In genomic region chr17:15459761-15460160, GRCm38 (mm10) we compare ENCODE assay signal across 15 mouse cellular contexts.
"Had no signal": no experiment of that assay in that cellular context is flagged by ENCODE, and none has a peak within 500 bp of the region (broad histone marks: within the 10 kb centered on the region; RNA-seq: fewer than 3 reads in every experiment).

No protein-coding gene starts in this region.

- H3K36me3 ChIP-seq: midbrain, embryonic 12.5 days; stomach, embryonic 15.5 days had no signal

- H3K4me2 ChIP-seq: limb, embryonic 13.5 days; midbrain, embryonic 12.5 days; neural tube, embryonic 12.5 days; stomach, embryonic 15.5 days had no signal

- H3K4me3 ChIP-seq: limb, embryonic 13.5 days; midbrain, embryonic 12.5 days; myocyte; neural tube, embryonic 12.5 days; stomach, embryonic 15.5 days had no signal

- H3K9me3 ChIP-seq: limb, embryonic 13.5 days; midbrain, embryonic 12.5 days; neural tube, embryonic 12.5 days; stomach, embryonic 15.5 days had no signal

- H3K27ac ChIP-seq: kidney, postnatal 0 days; limb, embryonic 13.5 days; liver, embryonic 14.5 days; midbrain, embryonic 12.5 days; neural tube, embryonic 12.5 days; stomach, embryonic 15.5 days had no signal

- H3K9ac ChIP-seq: limb, embryonic 13.5 days; liver, embryonic 14.5 days; midbrain, embryonic 12.5 days; neural tube, embryonic 12.5 days; stomach, embryonic 15.5 days had no signal

- DNase-seq: kidney, adult 9 months; kidney, postnatal 36 days; layer of hippocampus, adult 9-11 months; layer of hippocampus, postnatal 36 days; lung, adult 18-20 months; retina, postnatal 1 day; right cerebral cortex, postnatal 4 days; thymus, postnatal 36 days had no signal

- H3K27me3 ChIP-seq: limb, embryonic 13.5 days; midbrain, embryonic 12.5 days; neural tube, embryonic 12.5 days; stomach, embryonic 15.5 days had no signal

- H3K4me1 ChIP-seq: limb, embryonic 13.5 days; midbrain, embryonic 12.5 days; neural tube, embryonic 12.5 days; stomach, embryonic 15.5 days had no signal
